Mouse (Mus musculus) hindbrain, embryonic 11.5 days (tissue): ENCODE results near the gene Antxr2. TPM values are rescaled to one million over a fixed set of nuclear protein-coding genes. Genes with fewer than 3 reads are reported as not detected.

Source experiments
- ATAC-seq: fragments of 200-750 bp; cut with Nextera tagmentation; 2 replicates; pipeline ENCODE4 v1.8.0; 2017; ENCODE audit warnings: mild to moderate bottlenecking, moderate TSS enrichment, moderate library complexity; ENCODE audit not compliant: low FRiP score
- DNase-seq: peaks from one replicate; pipeline ENCODE4 v3.0.0-alpha.2; 2015; ENCODE audit warnings: low spot score
- H3K27ac ChIP-seq: fragments of 300-500 bp; sonication (generic); 2 replicates; pipeline ENCODE4 v1.5.1; 2014; ENCODE audit warnings: mild to moderate bottlenecking, low read depth, low read length
- H3K27me3 ChIP-seq: fragments of 300-500 bp; sonication (generic); 2 replicates; pipeline ENCODE4 v1.6.1; 2014; ENCODE audit warnings: mild to moderate bottlenecking, low read length, moderate library complexity, mixed read lengths; ENCODE audit not compliant: control insufficient read depth, insufficient read depth
- H3K36me3 ChIP-seq: fragments of 300-500 bp; sonication (generic); 2 replicates; pipeline ENCODE4 v1.6.1; 2014; ENCODE audit warnings: mild to moderate bottlenecking, low read length, moderate library complexity, mixed read lengths; ENCODE audit not compliant: control insufficient read depth, insufficient read depth
- H3K4me1 ChIP-seq: fragments of 300-500 bp; sonication (generic); replicated peaks from 2 replicates; pipeline ENCODE4 v1.6.1; 2014; ENCODE audit warnings: low read length, mixed read lengths; ENCODE audit not compliant: control insufficient read depth, insufficient read depth
- H3K4me2 ChIP-seq: fragments of 300-500 bp; sonication (generic); replicated peaks from 2 replicates; pipeline ENCODE4 v1.6.1; 2014; ENCODE audit warnings: mild to moderate bottlenecking, low read depth, low read length
- H3K4me3 ChIP-seq: fragments of 300-500 bp; sonication (generic); 2 replicates; pipeline ENCODE4 v1.5.1; 2014; ENCODE audit warnings: low read depth, low read length
- H3K9ac ChIP-seq: fragments of 300-500 bp; sonication (generic); 2 replicates; pipeline ENCODE4 v1.6.1; 2014; ENCODE audit warnings: low read depth, low read length
- H3K9me3 ChIP-seq: fragments of 300-500 bp; sonication (generic); 2 replicates; pipeline ENCODE4 v1.6.1; 2016; ENCODE audit warnings: low read length; ENCODE audit not compliant: control insufficient read depth
- WGBS: fragments of 180-500 bp; shearing (Covaris S2); extraction: QIAGEN DNeasy Blood & Tissue Kit; methylation state at CpG from one replicate; pipeline ENCODE4 v1.1.7; 2014; 5-methylcytosine and 5-hydroxymethylcytosine counted together
- polyA plus RNA-seq: library from polyadenylated mRNA; unstranded; fragments of >200 nt; fragmentation: Nextera tagmentation; extraction: Ambion mirVana; gene quantifications from 2 replicates; pipeline ENCODE4 v1.2.1, GENCODE M21; 2014

Gene Antxr2
- polyA plus RNA-seq, 1 experiment from 2014 or later: 9.5 TPM

DNA sequence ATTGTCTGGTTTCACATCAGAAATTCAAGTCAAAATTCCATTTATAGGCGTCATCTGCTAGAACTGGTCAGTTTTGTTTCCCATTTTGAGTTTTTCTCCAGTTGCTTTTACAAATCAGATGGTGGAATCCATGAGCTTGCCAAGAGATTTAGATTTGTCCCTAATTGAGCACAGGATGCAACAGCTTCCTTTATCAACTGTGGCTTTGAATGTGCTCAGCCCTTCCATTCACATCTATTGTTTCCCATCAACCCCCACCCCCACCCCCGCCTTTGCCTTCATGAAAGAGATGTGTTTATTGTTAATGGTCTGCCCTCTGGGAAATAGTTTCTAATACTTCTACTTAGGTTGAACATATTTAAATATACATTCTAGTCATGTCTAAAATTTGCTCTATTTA is 149.4 kb downstream of the Antxr2 start:
- WGBS: 67% methylated on average over 2 of the region's 2 CpGs

GRCm38 (mm10) chr5:97880115-97880514 is 150.7 kb downstream of the Antxr2 start:
- Histone ChIP-seq H3K36me3 (no peaks in the 10 kb centered on the region), H3K9me3 (no peaks in the 10 kb centered on the region), H3K4me2 (no peak overlapping the region), H3K4me3 (no peak overlapping the region), H3K4me1 (no peaks in the 10 kb centered on the region), H3K27ac (no peak overlapping the region), H3K27me3 (no peaks in the 10 kb centered on the region), H3K9ac (no peak overlapping the region)
- WGBS: 72% methylated on average over 8 of the region's 8 CpGs
- ATAC-seq (no peak), DNase-seq (no peak)

More for the DNA sequence above, 149.4 kb downstream of the Antxr2 start:
- no peaks in the 10 kb centered on the region for H3K4me1 ChIP-seq
- H3K27ac ChIP-seq: no peak overlapping the region
- no peaks in the 10 kb centered on the region for H3K9me3 ChIP-seq
- ATAC-seq (no peak), DNase-seq (no peak)
- H3K4me2 ChIP-seq: no peak overlapping the region
- no peak overlapping the region for H3K9ac ChIP-seq
- H3K36me3 ChIP-seq: no peaks in the 10 kb centered on the region
- H3K27me3 ChIP-seq: no peaks in the 10 kb centered on the region
- no peak overlapping the region for H3K4me3 ChIP-seq

DNA sequence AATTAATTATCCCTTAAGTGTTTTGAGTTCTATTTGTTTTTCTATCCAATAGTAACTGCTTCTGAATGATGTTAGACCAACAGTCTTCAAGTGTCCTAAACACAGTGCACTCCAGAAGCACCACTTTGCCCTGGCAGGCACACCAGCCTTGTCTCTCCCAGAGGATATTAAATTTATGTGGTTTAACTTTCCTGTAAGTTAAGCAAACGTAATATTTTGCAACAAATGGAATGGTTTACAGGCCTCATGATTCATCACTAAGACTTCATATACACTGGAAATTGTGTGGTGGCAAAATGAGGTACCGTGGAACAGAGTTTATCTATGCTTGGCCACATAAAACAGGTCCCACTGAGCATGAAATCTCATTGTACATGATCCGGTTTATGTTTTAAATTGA is 152.0 kb downstream of the Antxr2 start:
- WGBS: 68% methylated on average over 3 of the region's 3 CpGs
- H3K27ac ChIP-seq: no peak overlapping the region
- H3K9me3 ChIP-seq: no peaks in the 10 kb centered on the region
- no peaks in the 10 kb centered on the region for H3K4me1 ChIP-seq
- DNase-seq: no peak
- H3K36me3 ChIP-seq: no peaks in the 10 kb centered on the region
- H3K9ac ChIP-seq: no peak overlapping the region
- no peak for ATAC-seq
- H3K4me3 ChIP-seq: no peak overlapping the region
- H3K27me3 ChIP-seq: no peaks in the 10 kb centered on the region
- H3K4me2 ChIP-seq: no peak overlapping the region

DNA sequence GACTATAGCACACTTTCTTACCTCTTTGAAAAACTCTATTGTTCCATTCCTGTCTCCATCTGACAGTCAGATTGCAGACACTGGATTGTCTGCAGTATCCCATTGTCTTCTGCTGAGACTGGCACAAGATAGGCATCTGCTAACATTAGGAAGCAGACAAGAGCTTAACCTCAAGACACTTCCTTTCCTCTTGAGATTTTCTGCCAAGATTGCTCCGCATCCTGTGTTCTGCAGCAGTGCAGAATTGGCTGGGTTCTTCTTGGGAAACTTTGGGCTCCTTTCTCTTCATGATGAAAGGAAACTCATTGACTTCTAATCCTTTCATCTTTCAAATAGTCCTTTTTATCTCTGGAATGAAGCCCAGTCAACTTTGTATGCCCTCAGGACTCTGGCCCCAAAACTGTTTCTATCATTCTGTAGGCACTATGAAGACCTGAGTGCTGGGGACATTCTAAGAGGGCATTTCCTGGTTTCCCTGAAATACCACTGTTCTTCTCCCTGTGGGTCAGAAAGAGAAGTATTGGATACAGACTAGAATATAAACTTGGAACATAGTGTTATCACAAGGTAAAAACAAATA is 152.5 kb downstream of the Antxr2 start:
- Histone ChIP-seq H3K27ac (no peak overlapping the region), H3K4me2 (no peak overlapping the region), H3K27me3 (no peaks in the 10 kb centered on the region), H3K4me1 (no peaks in the 10 kb centered on the region), H3K36me3 (no peaks in the 10 kb centered on the region), H3K9me3 (no peaks in the 10 kb centered on the region), H3K4me3 (no peak overlapping the region), H3K9ac (no peak overlapping the region)
- ATAC-seq (no peak), DNase-seq (no peak)
- 65% methylated on average over 1 of the region's 1 CpGs for WGBS

DNA sequence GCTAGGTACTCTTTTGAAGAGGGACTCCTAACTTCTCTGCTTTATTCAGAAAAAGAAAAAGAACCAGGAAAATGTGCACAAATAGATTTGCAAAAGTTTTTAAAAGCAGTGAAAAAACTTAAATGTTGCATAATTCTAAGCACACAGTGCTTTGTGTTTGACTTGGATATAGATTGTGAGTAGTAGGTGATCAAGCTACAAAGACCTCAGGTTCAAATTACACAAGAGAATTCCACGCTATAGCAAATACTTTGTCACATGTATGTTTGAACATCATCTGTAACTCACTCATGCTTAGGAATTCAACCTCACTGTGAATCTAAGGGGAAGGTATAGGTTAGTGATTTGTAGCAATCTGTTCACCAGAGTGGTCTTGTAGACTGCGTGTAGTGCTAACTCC is 153.9 kb downstream of the Antxr2 start:
- H3K4me1 ChIP-seq: no peaks in the 10 kb centered on the region
- H3K27ac ChIP-seq: no peak overlapping the region
- H3K9me3 ChIP-seq: no peaks in the 10 kb centered on the region
- DNase-seq (no peak), ATAC-seq (no peak)
- WGBS: 90% methylated on average over 2 of the region's 2 CpGs
- H3K4me3 ChIP-seq: no peak overlapping the region
- no peaks in the 10 kb centered on the region for H3K36me3 ChIP-seq
- no peak overlapping the region for H3K4me2 ChIP-seq
- H3K9ac ChIP-seq: no peak overlapping the region
- no peaks in the 10 kb centered on the region for H3K27me3 ChIP-seq

GRCm38 (mm10) chr5:97867921-97868320 is 162.9 kb downstream of the Antxr2 start:
- H3K9me3 ChIP-seq: no peaks in the 10 kb centered on the region
- no peak overlapping the region for H3K4me3 ChIP-seq
- no peak overlapping the region for H3K4me2 ChIP-seq
- H3K9ac ChIP-seq: no peak overlapping the region
- WGBS: 85% methylated on average over 2 of the region's 2 CpGs
- no peaks in the 10 kb centered on the region for H3K27me3 ChIP-seq
- no peak for DNase-seq
- no peaks in the 10 kb centered on the region for H3K4me1 ChIP-seq
- no peak overlapping the region for H3K27ac ChIP-seq
- ATAC-seq: no peak
- no peaks in the 10 kb centered on the region for H3K36me3 ChIP-seq

GRCm38 (mm10) chr5:97866975-97867374 is 163.9 kb downstream of the Antxr2 start:
- H3K4me1 ChIP-seq: no peaks in the 10 kb centered on the region
- no peak overlapping the region for H3K9ac ChIP-seq
- H3K4me3 ChIP-seq: no peak overlapping the region
- H3K4me2 ChIP-seq: no peak overlapping the region
- H3K9me3 ChIP-seq: no peaks in the 10 kb centered on the region
- H3K36me3 ChIP-seq: no peaks in the 10 kb centered on the region
- H3K27me3 ChIP-seq: no peaks in the 10 kb centered on the region
- H3K27ac ChIP-seq: no peak overlapping the region
- ATAC-seq (no peak), DNase-seq (no peak)
- WGBS: 88% methylated on average over 3 of the region's 3 CpGs

- Histone ChIP-seq H3K27ac (no peak overlapping the region), H3K4me1 (no peaks in the 10 kb centered on the region), H3K4me2 (no peak overlapping the region), H3K9ac (no peak overlapping the region), H3K4me3 (no peak overlapping the region), H3K36me3 (no peaks in the 10 kb centered on the region), H3K27me3 (no peaks in the 10 kb centered on the region), H3K9me3 (no peaks in the 10 kb centered on the region)
- no peak for ATAC-seq
- DNase-seq: no peak
These were observed 173.7 kb downstream of the Antxr2 start for GRCm38 (mm10) chr5:97857101-97857500.

DNA sequence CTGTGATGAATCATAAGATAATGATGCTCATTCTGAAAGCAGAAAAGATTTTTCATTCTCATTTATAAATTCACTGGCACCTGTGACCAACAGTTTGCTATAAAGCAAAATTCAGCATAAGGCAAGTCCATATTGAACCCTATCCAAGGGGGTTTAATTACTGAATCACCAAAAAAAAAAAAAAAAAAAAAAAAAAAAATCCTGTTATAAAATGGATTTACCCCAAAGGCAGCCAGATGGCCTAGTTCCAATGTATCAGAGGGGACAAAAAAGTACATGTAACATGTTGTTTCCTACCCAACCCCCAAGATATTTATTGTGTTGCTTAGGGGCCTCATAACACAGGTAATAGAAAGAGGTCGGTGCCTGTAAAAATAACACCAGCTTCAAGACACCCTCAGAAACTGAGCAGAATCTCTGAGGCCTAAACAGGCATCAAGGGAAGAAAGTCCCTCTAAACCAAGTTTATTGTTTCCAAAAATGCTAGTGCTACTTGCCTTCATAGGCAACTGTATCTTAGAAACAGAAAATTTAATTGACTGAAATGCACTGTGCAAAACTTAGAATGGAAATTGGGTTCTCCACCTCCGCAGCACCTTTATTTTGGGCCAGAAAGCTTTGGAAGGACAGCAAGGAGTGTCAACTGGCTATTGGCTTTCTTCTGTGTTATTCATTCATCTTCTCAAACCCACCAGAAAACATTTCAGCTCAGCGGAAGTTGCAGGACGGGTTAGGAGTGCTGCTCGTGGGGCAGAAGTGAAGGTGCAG is 178.7 kb downstream of the Antxr2 start:
- WGBS: 95% methylated on average over 5 of the region's 5 CpGs
- H3K36me3 ChIP-seq: no peaks in the 10 kb centered on the region
- no peak overlapping the region for H3K4me3 ChIP-seq
- H3K4me2 ChIP-seq: no peak overlapping the region
- DNase-seq: no peak
- H3K9ac ChIP-seq: no peak overlapping the region
- H3K27me3 ChIP-seq: no peaks in the 10 kb centered on the region
- no peak overlapping the region for H3K27ac ChIP-seq
- no peaks in the 10 kb centered on the region for H3K9me3 ChIP-seq
- ATAC-seq: no peak
- H3K4me1 ChIP-seq: no peaks in the 10 kb centered on the region
